Mouse (Mus musculus): Measurements from ENCODE around the gene Zbtb34.
A peak's percentile ranks its signal among the peaks of the same experiment; 100 is the strongest.

Gene Zbtb34

GRCm38 (mm10) chr2:33430771-33431699 is at the start of gene Zbtb34:
TSS of gene Zbtb34 (minus strand) at chr2:33431324.
- DNase-seq (ENCODE audit: low spot score): peak; percentile 75

GRCm38 (mm10) chr2:33477961-33478755 is 47.0 kb upstream of the Zbtb34 start:
- no peak for DNase-seq (ENCODE audit: low spot score)

GRCm38 (mm10) chr2:33475961-33476360 is 44.8 kb upstream of the Zbtb34 start:
- DNase-seq (ENCODE audit: low spot score): no peak

- DNase-seq (ENCODE audit: low spot score): peak; percentile 97
Measured at GRCm38 (mm10) chr2:33468466-33469097, 37.5 kb upstream of the Zbtb34 start, which contains the start of gene Zbtb43. TSS of gene Zbtb43 (minus strand) at chr2:33468559.

GRCm38 (mm10) chr2:33467546-33468465 is 36.7 kb upstream of the Zbtb34 start:
- no peak for DNase-seq (ENCODE audit: low spot score)

GRCm38 (mm10) chr2:33465966-33466365 is 34.8 kb upstream of the Zbtb34 start:
- DNase-seq (ENCODE audit: low spot score): no peak

GRCm38 (mm10) chr2:33465215-33465614 is 34.1 kb upstream of the Zbtb34 start:
- no peak for DNase-seq (ENCODE audit: low spot score)

GRCm38 (mm10) chr2:33462066-33462465 is 30.9 kb upstream of the Zbtb34 start:
- DNase-seq (ENCODE audit: low spot score): no peak

- DNase-seq (ENCODE audit: low spot score): no peak
Measured at GRCm38 (mm10) chr2:33461066-33461465, 29.9 kb upstream of the Zbtb34 start.

GRCm38 (mm10) chr2:33459660-33460059 is 28.5 kb upstream of the Zbtb34 start:
- no peak for DNase-seq (ENCODE audit: low spot score)

- DNase-seq (ENCODE audit: low spot score): no peak
Measured at GRCm38 (mm10) chr2:33456696-33457095, 25.6 kb upstream of the Zbtb34 start.

GRCm38 (mm10) chr2:33456242-33456641 is 25.1 kb upstream of the Zbtb34 start:
- no peak for DNase-seq (ENCODE audit: low spot score)

- no peak for DNase-seq (ENCODE audit: low spot score)
Measured at GRCm38 (mm10) chr2:33455350-33455749, 24.2 kb upstream of the Zbtb34 start.

GRCm38 (mm10) chr2:33454816-33455215 is 23.7 kb upstream of the Zbtb34 start:
- no peak for DNase-seq (ENCODE audit: low spot score)

- no peak for DNase-seq (ENCODE audit: low spot score)
Measured at GRCm38 (mm10) chr2:33453476-33453875, 22.4 kb upstream of the Zbtb34 start.

GRCm38 (mm10) chr2:33452721-33453120 is 21.6 kb upstream of the Zbtb34 start:
- DNase-seq (ENCODE audit: low spot score): no peak

- no peak for DNase-seq (ENCODE audit: low spot score)
Measured at GRCm38 (mm10) chr2:33452140-33452539, 21.0 kb upstream of the Zbtb34 start.

- no peak for DNase-seq (ENCODE audit: low spot score)
Measured at GRCm38 (mm10) chr2:33451038-33451978, 20.2 kb upstream of the Zbtb34 start.

- DNase-seq (ENCODE audit: low spot score): no peak
Measured at GRCm38 (mm10) chr2:33449119-33449873, 18.2 kb upstream of the Zbtb34 start.

All from retina, embryonic 14.5 days (tissue).